Mouse (Mus musculus): ENCODE measurements at regions not wholly inside any gene's neighbourhood (a gene's known extent, or its start where the extent isn't known, plus 50 kb on each side); places are given as distances from the start of the nearest gene placed in this dataset.

GRCm38 (mm10) chr9:52591188-52591587 lies 88.4 kb downstream of the AI593442 start:
- no peak for DNase-seq (ENCODE audit: extremely low spot score, low spot score)

DNA sequence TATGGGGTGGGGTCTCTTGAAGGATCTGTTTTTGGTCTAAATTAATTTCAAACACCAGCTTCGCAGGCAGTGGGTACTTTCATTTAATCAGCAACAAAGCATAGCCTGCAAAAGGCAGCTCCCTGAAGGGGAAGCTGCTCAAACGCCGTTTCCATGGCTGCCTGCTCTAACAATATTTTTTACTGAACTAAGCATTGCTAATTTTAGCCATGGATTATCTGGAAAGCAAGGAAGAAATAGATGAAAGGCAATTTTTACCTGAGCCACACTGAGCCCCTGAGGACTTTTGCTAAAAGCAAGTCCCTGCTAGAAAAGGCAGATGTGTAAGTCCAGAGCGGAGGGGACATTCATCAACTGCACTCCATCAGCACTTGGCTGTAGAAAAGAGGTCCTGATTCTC lies 105.5 kb downstream of the AI593442 start:
- no peak for DNase-seq (ENCODE audit: extremely low spot score, low spot score)

- no peak for DNase-seq (ENCODE audit: extremely low spot score, low spot score)
Observed at GRCm38 (mm10) chr9:52551577-52552281, 127.9 kb downstream of the AI593442 start.

GRCm38 (mm10) chr9:52546071-52546470 lies 133.5 kb downstream of the AI593442 start:
- DNase-seq (ENCODE audit: extremely low spot score, low spot score) = no peak

DNA sequence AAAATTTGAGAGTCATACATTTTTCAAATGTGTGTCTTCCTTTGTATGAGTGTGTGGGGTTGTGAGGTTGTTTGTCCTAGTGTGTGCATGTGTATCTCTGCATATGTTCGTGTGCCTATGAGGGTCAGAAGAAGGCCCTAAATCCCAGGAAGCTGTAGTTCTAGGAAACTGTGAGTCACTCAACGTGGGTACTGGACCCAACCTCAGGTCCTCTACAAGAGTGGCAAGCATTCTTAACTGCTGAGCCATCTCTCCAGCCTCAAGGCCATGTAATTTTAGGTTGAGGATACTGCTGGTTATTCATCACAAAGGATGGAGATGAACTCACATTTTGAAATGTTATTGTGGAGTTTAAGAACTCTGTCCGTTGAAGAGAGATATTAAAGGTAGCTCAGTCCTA lies 140.5 kb downstream of the AI593442 start:
- DNase-seq (ENCODE audit: extremely low spot score, low spot score) = no peak

GRCm38 (mm10) chr9:52529444-52529915 lies 150.1 kb downstream of the AI593442 start:
- DNase-seq (ENCODE audit: extremely low spot score, low spot score) = no peak

DNA sequence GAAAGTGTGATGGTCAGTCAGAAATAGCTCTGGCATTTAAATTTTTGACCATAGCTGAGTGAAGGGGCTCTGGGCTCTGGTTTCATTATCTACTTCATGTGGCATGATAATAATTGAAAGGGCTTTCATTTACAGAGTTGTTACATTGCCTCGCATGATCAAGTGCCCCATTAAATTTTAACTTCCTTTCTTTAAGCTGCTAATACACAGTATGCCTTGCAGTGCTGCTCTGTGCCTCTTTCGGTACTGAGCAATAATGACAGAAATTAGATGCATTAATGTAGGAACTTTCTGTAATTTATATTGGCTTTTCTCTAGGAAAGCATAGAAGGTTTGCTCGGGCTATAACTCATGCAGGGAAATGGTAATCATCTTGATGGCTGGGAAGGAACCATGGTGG lies 179.1 kb downstream of the AI593442 start:
- DNase-seq (ENCODE audit: extremely low spot score, low spot score) = no peak

DNA sequence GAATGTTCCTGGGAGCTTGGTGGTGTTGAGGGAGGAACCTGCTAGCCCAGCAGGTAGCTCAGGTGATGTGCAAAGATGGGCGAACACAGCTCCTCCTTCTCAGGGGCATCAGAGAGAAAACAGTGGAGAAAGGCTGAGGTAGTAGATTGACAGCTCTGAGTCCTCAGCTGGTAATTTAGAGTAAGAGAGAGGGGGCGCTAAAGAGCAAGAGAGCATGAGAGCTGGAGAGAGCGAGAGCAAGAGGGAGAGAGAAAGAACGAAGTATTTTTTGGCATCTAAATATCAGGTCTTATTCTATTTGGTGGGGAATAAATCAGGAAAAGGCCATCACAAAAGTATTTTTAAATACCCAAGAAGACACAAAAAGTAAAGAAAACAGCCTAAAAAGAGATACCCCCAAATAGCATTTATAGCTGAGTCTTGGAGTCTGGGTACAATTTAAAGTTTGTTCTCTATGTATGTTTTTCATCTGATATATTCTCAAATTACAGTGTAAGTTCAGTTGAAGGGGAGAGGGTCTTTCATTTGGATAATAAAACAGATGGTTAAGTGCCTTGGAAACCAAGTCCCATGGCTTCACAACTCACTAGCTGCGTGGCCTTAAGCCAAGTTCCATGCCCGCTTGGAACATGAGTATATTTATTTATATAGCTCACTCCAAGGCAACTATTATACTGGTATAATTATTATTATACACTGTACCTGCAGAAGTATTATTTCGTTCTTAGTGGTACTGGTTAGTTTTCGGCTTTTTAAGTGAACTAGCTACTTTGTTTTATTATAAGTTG lies 183.9 kb downstream of the AI593442 start:
- DNase-seq (ENCODE audit: extremely low spot score, low spot score) = no peak

- no peak for DNase-seq (ENCODE audit: extremely low spot score, low spot score)
Observed at GRCm38 (mm10) chr9:52492947-52493505, 186.6 kb downstream of the AI593442 start.

- DNase-seq (ENCODE audit: extremely low spot score, low spot score) = no peak
Observed at GRCm38 (mm10) chr9:52473555-52474196, 205.9 kb downstream of the AI593442 start.

GRCm38 (mm10) chr9:52472859-52473258 lies 206.7 kb downstream of the AI593442 start:
- no peak for DNase-seq (ENCODE audit: extremely low spot score, low spot score)

- no peak for DNase-seq (ENCODE audit: extremely low spot score, low spot score)
Observed at GRCm38 (mm10) chr9:52458518-52458917, 221.1 kb downstream of the AI593442 start.

DNA sequence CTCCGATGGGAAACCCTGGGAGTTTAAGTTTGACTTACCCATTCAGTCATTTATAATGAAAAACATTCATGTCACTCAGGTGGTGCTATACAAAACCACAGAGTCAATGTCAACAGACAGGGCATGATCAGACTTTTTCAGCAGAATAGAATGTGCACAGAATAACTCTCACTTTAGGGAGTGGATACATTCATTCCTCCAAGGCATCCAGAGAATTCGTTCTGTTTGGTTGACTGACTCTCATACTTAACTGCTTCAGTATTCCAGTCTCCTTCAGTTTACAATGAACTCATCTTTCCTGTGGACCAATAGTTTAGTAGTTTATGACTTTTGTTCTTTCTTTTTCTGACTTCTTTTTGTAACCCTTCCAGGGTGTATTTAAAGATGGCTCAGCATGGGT lies 225.1 kb downstream of the AI593442 start:
- DNase-seq (ENCODE audit: extremely low spot score, low spot score) = no peak

DNA sequence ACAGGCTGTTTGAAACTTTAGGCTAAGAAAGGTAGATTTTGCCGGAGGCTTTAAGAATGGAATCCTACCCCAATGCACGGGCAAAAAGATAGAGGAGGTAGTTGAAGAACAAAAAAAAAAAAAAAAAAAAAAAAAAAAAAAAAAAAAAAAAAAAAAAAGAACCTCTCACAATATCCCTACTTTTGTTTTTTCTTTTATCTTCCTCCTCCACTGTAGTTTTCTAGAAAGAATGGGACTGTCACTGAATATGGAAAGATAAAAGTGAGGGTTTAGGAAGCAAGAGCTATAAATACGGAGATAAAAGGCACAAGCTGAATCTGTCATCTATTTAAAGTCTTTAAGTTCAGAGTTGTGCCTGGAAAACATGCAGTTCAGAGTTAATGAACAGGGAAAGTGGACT lies 227.8 kb downstream of the AI593442 start:
- no peak for DNase-seq (ENCODE audit: extremely low spot score, low spot score)

DNA sequence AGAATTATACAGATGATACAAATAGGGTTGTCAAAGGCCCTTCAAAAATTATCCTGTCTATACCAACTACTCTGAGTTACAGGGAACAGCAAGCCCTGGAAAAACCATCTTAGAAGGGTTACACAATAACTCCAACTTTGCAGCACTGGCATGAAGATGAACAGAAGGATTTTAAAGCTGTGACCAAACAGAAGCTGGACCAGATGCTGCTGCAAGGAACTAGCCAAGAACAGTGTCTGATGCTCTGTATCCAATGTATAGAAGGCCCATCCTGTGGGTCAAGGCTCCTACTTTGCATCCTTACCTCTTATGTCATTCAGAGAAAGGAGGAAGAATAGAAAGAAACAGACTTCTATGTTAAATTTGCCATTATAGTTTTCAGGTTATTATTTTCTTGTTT lies 231.3 kb downstream of the AI593442 start:
- DNase-seq (ENCODE audit: extremely low spot score, low spot score) = no peak

DNA sequence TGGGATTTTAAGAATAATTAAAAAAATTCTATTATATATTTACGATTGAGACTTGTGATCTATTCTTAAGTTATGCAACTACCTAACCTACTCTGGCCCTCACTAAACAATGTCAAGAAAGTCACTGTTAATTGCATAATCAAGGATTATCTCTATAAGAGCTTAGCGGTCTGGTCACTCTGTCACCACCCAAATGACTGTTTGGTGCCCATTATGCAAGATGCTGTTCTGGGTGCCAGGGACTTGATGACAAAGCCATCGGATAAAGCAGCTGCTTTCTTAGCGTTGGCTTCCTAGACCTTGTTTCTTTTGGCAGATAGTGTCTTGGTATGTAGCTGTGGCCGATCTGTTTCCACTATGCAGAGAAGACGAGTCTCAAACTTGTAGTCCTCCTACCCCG lies 236.4 kb downstream of the AI593442 start:
- no peak for DNase-seq (ENCODE audit: extremely low spot score, low spot score)

- DNase-seq (ENCODE audit: extremely low spot score, low spot score) = no peak
Observed at GRCm38 (mm10) chr9:52434215-52434614, 245.4 kb downstream of the AI593442 start.

DNA sequence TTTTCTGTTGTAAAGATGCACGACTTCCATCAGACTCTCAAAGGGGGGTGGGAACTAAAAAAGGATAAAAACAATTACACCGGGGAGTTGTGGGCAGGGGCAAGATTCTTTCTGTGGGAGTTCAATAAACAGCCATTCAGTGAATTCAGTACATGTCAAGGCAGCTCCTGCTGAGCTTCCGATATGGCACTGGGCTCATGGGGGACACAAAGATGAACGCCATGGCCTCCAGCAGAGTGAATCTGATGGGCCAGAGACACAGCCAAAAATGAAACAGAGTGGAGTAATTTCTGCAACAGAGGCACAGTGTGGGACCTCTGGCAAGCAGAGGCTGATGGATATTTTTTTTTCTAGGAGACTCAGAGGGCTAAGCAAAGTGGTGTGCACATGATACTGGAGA lies 254.2 kb downstream of the AI593442 start:
- DNase-seq (ENCODE audit: extremely low spot score, low spot score) = no peak

DNA sequence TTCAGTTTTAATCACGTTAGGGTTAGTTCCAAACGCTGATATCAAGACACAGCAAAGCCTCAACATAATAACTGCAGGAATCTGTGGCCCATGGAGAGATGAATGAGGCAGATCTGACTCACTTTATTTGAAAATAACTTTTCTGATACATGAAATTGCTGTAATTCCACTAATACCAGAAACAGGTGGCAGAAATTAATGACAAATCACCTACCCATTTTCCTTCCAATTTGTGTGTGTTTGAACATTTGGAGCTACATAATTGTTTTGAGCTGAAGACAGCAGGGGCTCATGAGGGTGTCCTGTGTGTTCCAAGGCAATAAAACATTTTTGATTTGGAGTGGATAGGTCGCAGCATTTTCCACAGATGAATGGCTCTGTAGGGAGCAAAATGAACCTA lies 254.2 kb upstream of the Zc3h12c start:
- DNase-seq (ENCODE audit: extremely low spot score, low spot score) = no peak

- no peak for DNase-seq (ENCODE audit: extremely low spot score, low spot score)
Observed at GRCm38 (mm10) chr9:52415706-52416105, 247.3 kb upstream of the Zc3h12c start.

GRCm38 (mm10) chr9:52407841-52408240 lies 239.5 kb upstream of the Zc3h12c start:
- DNase-seq (ENCODE audit: extremely low spot score, low spot score) = no peak

GRCm38 (mm10) chr9:52402496-52402895 lies 234.1 kb upstream of the Zc3h12c start:
- DNase-seq (ENCODE audit: extremely low spot score, low spot score) = no peak

Measured in neural tube, embryonic 10.5 days (tissue).